Mouse (Mus musculus): ENCODE measurements around the gene Cenpb.
A peak's percentile ranks its signal among the peaks of the same experiment; 100 is the strongest.

The Cenpb gene

GRCm38 (mm10) chr2:131200710-131201109, 20.8 kb upstream of the Cenpb start:
- DNase-seq (ENCODE audit: low spot score in 2 of 2): no peak

- no peak for DNase-seq (ENCODE audit: low spot score in 2 of 2)
These were observed 16.9 kb upstream of the Cenpb start for GRCm38 (mm10) chr2:131196606-131197316.

GRCm38 (mm10) chr2:131191005-131191390, 11.1 kb upstream of the Cenpb start:
- DNase-seq (ENCODE audit: low spot score in 2 of 2): no peak

- no peak for DNase-seq (ENCODE audit: low spot score in 2 of 2)
These were observed 10.6 kb upstream of the Cenpb start for GRCm38 (mm10) chr2:131190344-131191004.

- no peak for DNase-seq (ENCODE audit: low spot score in 2 of 2)
These were observed 9.8 kb upstream of the Cenpb start for GRCm38 (mm10) chr2:131189521-131190309.

- DNase-seq (ENCODE audit: low spot score in 2 of 2): no peak
These were observed 8.4 kb upstream of the Cenpb start for GRCm38 (mm10) chr2:131188311-131188710.

- DNase-seq (ENCODE audit: low spot score in 2 of 2): no peak
These were observed 7.7 kb upstream of the Cenpb start for GRCm38 (mm10) chr2:131187602-131187922.

- DNase-seq (ENCODE audit: low spot score in 2 of 2): peak; percentile 72 to 76
These were observed 7.1 kb upstream of the Cenpb start, which contains the start of the genes Cdc25b and Spef1 for GRCm38 (mm10) chr2:131186771-131187601. Cdc25b (plus strand) TSS chr2:131186949. Spef1 (minus strand) TSS chr2:131187282.

GRCm38 (mm10) chr2:131186343-131186742, 6.5 kb upstream of the Cenpb start:
- no peak for DNase-seq (ENCODE audit: low spot score in 2 of 2)

- peak; percentile 56 to 65 for DNase-seq (ENCODE audit: low spot score in 2 of 2)
These were observed 501 bp downstream of the Cenpb start for GRCm38 (mm10) chr2:131179246-131179886.

- DNase-seq (ENCODE audit: low spot score in 2 of 2): no peak
These were observed 1.0 kb downstream of the Cenpb start for GRCm38 (mm10) chr2:131178828-131179245.

GRCm38 (mm10) chr2:131177932-131178331, 1.9 kb downstream of the Cenpb start:
- DNase-seq (ENCODE audit: low spot score in 2 of 2): no peak

- no peak for DNase-seq (ENCODE audit: low spot score in 2 of 2)
These were observed 3.4 kb downstream of the Cenpb start for GRCm38 (mm10) chr2:131176491-131176890.

- no peak for DNase-seq (ENCODE audit: low spot score in 2 of 2)
These were observed 3.9 kb downstream of the Cenpb start for GRCm38 (mm10) chr2:131175945-131176309.

- no peak for DNase-seq (ENCODE audit: low spot score in 2 of 2)
These were observed 4.5 kb downstream of the Cenpb start for GRCm38 (mm10) chr2:131175286-131175944.

GRCm38 (mm10) chr2:131174700-131175099, 5.2 kb downstream of the Cenpb start:
- DNase-seq (ENCODE audit: low spot score in 2 of 2): peak; percentile 75 to 82

GRCm38 (mm10) chr2:131172322-131172721, 7.5 kb downstream of the Cenpb start:
- no peak for DNase-seq (ENCODE audit: low spot score in 2 of 2)

- peak; percentile 65 to 74 for DNase-seq (ENCODE audit: low spot score in 2 of 2)
These were observed 8.3 kb downstream of the Cenpb start for GRCm38 (mm10) chr2:131171401-131172104.

- no peak for DNase-seq (ENCODE audit: low spot score in 2 of 2)
These were observed 8.9 kb downstream of the Cenpb start for GRCm38 (mm10) chr2:131170936-131171335.

GRCm38 (mm10) chr2:131168914-131169313, 11.0 kb downstream of the Cenpb start:
- DNase-seq (ENCODE audit: low spot score in 2 of 2): no peak
